Mouse (Mus musculus) lung, embryonic 14.5 days (tissue): ENCODE measurements around the gene Gid4. TPM values are rescaled to one million over a fixed set of nuclear protein-coding genes. Genes with fewer than 3 reads are reported as not detected.

Experiments used
- ATAC-seq: fragments of 200-750 bp; cut with Nextera tagmentation; 2 replicates; pipeline ENCODE4 v1.8.0; 2017; ENCODE audit warnings: mild to moderate bottlenecking, moderate TSS enrichment, moderate library complexity; ENCODE audit not compliant: insufficient read depth
- DNase-seq: peaks from one replicate; pipeline ENCODE4 v3.0.0-alpha.2; 2015
- H3K27ac ChIP-seq: fragments of 300-500 bp; sonication (generic); 2 replicates; pipeline ENCODE4 v1.5.1; 2014; ENCODE audit warnings: low read depth, mild to moderate bottlenecking, moderate library complexity
- H3K27me3 ChIP-seq: fragments of 300-500 bp; sonication (generic); 2 replicates; pipeline ENCODE4 v1.6.1; 2014; ENCODE audit warnings: low read length, control low read depth; ENCODE audit not compliant: insufficient read depth
- H3K36me3 ChIP-seq: fragments of 300-500 bp; sonication (generic); 2 replicates; pipeline ENCODE4 v1.6.1; 2014; ENCODE audit warnings: control low read depth; ENCODE audit not compliant: insufficient read depth
- H3K4me1 ChIP-seq: fragments of 300-500 bp; sonication (generic); 2 replicates; pipeline ENCODE4 v1.6.1; 2014; ENCODE audit warnings: antibody characterized with exemption, control low read depth; ENCODE audit not compliant: insufficient read depth
- H3K4me2 ChIP-seq: fragments of 300-500 bp; sonication (generic); 2 replicates; pipeline ENCODE4 v1.6.1; 2014; ENCODE audit warnings: mild to moderate bottlenecking
- H3K4me3 ChIP-seq: fragments of 300-500 bp; sonication (generic); 2 replicates; pipeline ENCODE4 v1.5.1; 2014; ENCODE audit warnings: low read depth, low read length
- H3K9ac ChIP-seq: fragments of 300-500 bp; sonication (generic); 2 replicates; pipeline ENCODE4 v1.6.1; 2014
- H3K9me3 ChIP-seq: fragments of 300-500 bp; sonication (generic); 2 replicates; pipeline ENCODE4 v1.6.1; 2016; ENCODE audit warnings: low read depth, low read length, control low read depth
- CTCF ChIP-seq: IDR thresholded peaks from 2 replicates; pipeline ENCODE4 v1.5.1; 2016; ENCODE audit warnings: antibody characterized with exemption, low read depth
- WGBS: fragments of 180-500 bp; shearing (Covaris S2); extraction: QIAGEN DNeasy Blood & Tissue Kit; methylation state at CpG from one replicate; pipeline ENCODE4 v1.1.7; 2014; 5-methylcytosine and 5-hydroxymethylcytosine counted together
- polyA plus RNA-seq: library from polyadenylated mRNA; unstranded; fragments of >200 nt; fragmentation: Nextera tagmentation; extraction: Ambion mirVana; gene quantifications from 2 replicates; pipeline ENCODE4 v1.2.1, GENCODE M21; 2014

The Gid4 gene
- polyA plus RNA-seq, 1 experiment from 2014 or later: 27.1 TPM

DNA sequence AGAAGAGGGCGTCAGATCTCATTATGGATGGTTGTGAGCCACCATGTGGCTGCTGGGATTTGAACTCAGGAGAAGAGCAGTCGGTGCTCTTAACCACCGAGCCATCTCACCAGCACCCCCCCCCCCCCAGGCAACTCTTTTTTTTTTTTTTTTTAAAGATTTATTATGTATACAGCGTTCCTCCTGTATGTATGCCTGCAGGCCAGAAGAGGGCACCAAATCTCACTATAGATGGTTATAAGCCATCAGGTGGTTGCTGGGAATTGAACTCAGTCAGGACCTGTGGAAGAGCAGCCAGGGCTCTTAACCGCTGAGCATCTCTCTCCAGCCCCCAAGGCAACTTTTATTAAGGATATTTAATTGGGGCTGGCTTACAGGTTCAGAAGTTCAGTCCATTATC lies 57.6 kb downstream of the Gid4 start:
- Histone ChIP-seq H3K27ac (no peak overlapping the region), H3K4me1 (no peaks in the 10 kb centered on the region), H3K4me2 (no peak overlapping the region), H3K27me3 (no peaks in the 10 kb centered on the region), H3K9me3 (no peaks in the 10 kb centered on the region), H3K9ac (no peak overlapping the region), H3K4me3 (no peak overlapping the region), H3K36me3 (peaks cover 6% of the 10 kb centered on the region; the same call in 1 of the 2 replicates)
- WGBS: 76% methylated on average over 5 of the region's 5 CpGs
- ATAC-seq: no peak
- DNase-seq: no peak
- no peak for TF ChIP-seq CTCF

DNA sequence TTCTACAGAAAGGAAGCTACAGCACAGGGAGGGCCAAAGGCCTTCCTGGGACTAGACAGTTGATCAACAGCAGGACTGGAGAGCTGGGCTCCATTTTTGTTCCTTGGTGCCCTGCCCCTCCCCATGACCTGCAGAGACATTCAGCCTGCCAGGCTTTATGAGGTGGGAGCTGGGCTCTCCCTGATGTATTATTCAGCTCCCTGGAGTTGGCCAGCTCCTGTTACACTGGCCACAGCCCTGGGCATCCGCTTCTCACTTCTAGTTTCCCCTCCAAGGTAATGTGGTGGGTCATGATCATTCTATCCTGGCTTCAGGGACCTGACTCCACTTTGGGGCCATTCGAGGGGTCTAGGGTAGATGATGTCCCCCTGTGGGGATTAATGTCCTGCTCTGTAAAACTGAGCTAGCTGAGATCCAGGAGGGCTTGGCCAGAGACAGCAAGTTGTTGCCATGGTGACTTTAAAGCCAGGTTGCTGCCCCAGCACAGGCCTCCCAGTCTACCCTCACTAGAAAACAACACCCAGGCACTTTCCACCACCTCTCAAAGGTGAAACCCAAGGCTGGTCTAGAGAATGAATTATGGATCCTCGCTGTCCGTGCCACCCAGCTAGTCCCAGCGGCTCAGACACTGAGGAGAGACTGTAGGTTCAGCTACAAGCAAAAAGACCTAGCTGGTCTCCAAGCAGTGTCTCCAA lies 58.9 kb downstream of the Gid4 start:
- Histone ChIP-seq H3K9me3 (no peaks in the 10 kb centered on the region), H3K27ac (no peak overlapping the region), H3K4me3 (no peak overlapping the region), H3K9ac (no peak overlapping the region), H3K27me3 (no peaks in the 10 kb centered on the region), H3K36me3 (no peaks in the 10 kb centered on the region), H3K4me1 (no peaks in the 10 kb centered on the region), H3K4me2 (no peak overlapping the region)
- ATAC-seq (no peak), DNase-seq (no peak)
- 83% methylated on average over 5 of the region's 5 CpGs for WGBS
- TF ChIP-seq CTCF: no peak

DNA sequence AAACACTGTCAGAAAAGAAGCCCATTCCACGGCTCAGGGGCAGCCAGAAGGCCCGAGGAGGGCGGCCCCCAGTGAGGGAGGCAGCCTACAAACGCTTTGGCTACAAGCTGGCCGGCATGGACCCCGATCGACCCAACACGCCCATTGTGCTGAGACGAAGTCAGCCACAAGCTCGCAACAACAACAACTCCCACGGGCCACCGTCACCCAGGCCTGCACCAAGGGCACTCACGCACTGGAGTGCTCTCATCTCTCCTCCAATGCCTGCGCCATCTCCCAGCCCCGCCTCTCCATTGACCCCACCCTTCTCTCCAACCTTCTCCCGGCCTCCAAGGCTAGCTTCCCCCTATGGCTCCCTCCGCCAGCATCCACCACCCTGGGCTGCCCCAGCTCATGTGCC lies 61.2 kb downstream of the Gid4 start:
- Histone ChIP-seq H3K9ac (peak overlapping the region; percentile 6; the same call in 1 of the 2 replicates), H3K4me3 (0 out of 2 replicates have a peak overlapping the region, but pooled peaks have one; percentile 6), H3K4me1 (no peaks in the 10 kb centered on the region), H3K27me3 (no peaks in the 10 kb centered on the region), H3K27ac (no peak overlapping the region), H3K9me3 (no peaks in the 10 kb centered on the region), H3K36me3 (no peaks in the 10 kb centered on the region), H3K4me2 (peak overlapping the region; percentile 49)
- peak; percentile 35 for DNase-seq
- WGBS: 16% methylated on average over 17 of the region's 17 CpGs
- peak; percentile 66; the same call in 1 of the 2 replicates for ATAC-seq
- no peak for TF ChIP-seq CTCF

DNA sequence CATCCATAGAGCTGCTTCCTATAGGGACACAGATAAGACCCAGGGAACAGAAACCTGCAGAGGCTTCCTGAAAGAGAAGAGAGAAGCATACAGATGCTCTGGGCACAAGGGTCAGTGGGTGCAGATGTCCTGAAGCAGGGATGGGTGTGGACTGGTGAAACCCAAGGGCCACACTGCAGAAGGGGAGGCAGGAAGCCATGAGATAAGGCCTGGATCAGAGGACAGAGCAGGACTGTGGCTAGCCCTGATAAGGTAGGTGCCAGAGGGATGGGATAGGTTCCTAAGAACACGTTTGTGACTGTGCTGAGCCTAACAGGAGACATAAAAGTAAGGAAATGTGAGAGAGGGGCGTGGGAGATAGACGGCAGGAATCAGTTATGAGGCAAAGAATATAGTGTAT lies 69.3 kb downstream of the Gid4 start:
- Histone ChIP-seq H3K27me3 (no peaks in the 10 kb centered on the region), H3K4me2 (no peak overlapping the region), H3K4me3 (no peak overlapping the region), H3K9me3 (no peaks in the 10 kb centered on the region), H3K36me3 (no peaks in the 10 kb centered on the region), H3K4me1 (no peaks in the 10 kb centered on the region), H3K27ac (no peak overlapping the region), H3K9ac (no peak overlapping the region)
- TF ChIP-seq CTCF: no peak
- WGBS: 49% methylated on average over 3 of the region's 3 CpGs
- ATAC-seq (no peak), DNase-seq (no peak)

DNA sequence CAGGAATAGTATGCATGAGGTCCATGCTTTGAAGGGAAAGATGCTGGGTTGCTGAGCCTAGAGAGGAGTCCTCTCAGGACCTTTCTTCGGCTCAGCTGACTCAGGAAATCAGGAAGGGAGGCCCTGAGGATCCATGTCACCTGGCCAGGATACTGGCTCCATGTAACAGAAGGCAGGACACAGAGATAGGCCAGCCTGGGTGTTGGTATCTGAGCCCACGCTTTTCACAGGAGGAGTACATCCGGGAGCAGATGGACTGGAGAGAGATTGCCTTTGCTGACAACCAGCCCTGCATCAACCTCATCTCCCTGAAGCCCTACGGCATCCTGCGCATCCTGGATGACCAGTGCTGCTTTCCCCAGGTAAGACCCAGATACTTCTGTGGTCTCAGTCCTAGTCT lies 75.8 kb downstream of the Gid4 start:
- H3K4me1 ChIP-seq: no peaks in the 10 kb centered on the region
- WGBS: 83% methylated on average over 5 of the region's 5 CpGs
- H3K27me3 ChIP-seq: no peaks in the 10 kb centered on the region
- H3K4me3 ChIP-seq: no peak overlapping the region
- DNase-seq (no peak), ATAC-seq (no peak)
- H3K36me3 ChIP-seq: no peaks in the 10 kb centered on the region
- H3K4me2 ChIP-seq: no peak overlapping the region
- TF ChIP-seq CTCF: no peak
- H3K9ac ChIP-seq: no peak overlapping the region
- no peaks in the 10 kb centered on the region for H3K9me3 ChIP-seq
- H3K27ac ChIP-seq: no peak overlapping the region

DNA sequence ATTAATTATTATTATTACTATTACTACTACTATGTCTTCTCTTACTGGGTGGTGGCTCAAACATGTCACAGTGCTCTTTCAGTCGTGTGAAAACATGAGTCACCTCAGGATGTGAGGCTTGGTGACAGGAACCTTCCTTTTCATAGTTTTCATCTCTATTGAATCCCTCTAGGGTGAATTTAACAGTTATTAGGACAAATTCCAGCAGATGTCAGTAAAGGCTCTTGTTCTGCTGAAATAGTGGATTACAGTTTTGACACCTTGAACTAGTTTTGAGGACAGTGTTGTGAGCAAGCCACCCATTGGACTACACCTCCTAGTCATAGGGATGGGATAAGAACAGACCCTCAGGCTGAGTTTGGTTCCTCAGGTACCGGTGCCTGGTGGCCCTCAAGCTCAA lies 78.7 kb downstream of the Gid4 start:
- WGBS: 60% methylated on average over 2 of the region's 2 CpGs
- H3K36me3 ChIP-seq: no peaks in the 10 kb centered on the region
- DNase-seq: peak; percentile 8
- H3K9ac ChIP-seq: no peak overlapping the region
- H3K4me2 ChIP-seq: no peak overlapping the region
- no peak for ATAC-seq
- H3K4me3 ChIP-seq: no peak overlapping the region
- no peak overlapping the region for H3K27ac ChIP-seq
- no peaks in the 10 kb centered on the region for H3K27me3 ChIP-seq
- no peaks in the 10 kb centered on the region for H3K4me1 ChIP-seq
- TF ChIP-seq CTCF: no peak
- no peaks in the 10 kb centered on the region for H3K9me3 ChIP-seq

Other genes starting within 250 kb of the Gid4 start
- gene Srebf1, start 194.6 kb upstream of the Gid4 start, polyA plus RNA-seq: 73.9 and 77.2 TPM in 2 replicates
- gene Tom1l2, start 64.2 kb upstream of the Gid4 start, polyA plus RNA-seq: 19.8 and 20.6 TPM in 2 replicates
- 2.8 and 3.4 TPM in 2 replicates for gene Drc3, start 63.8 kb upstream of the Gid4 start, polyA plus RNA-seq
- 47.5 and 50.1 TPM in 2 replicates for gene Atpaf2, start 1.3 kb downstream of the Gid4 start, polyA plus RNA-seq
- 105 and 109 TPM in 2 replicates for gene Drg2, start 37.4 kb downstream of the Gid4 start, polyA plus RNA-seq
- gene Myo15, start 52.2 kb downstream of the Gid4 start, polyA plus RNA-seq: 0.03 and 0.08 TPM in 2 replicates
- 32.3 and 33.5 TPM in 2 replicates for gene Alkbh5, start 119.2 kb downstream of the Gid4 start, polyA plus RNA-seq